Mouse (Mus musculus): ENCODE results near the gene Lhx1.

GRCm38 (mm10) chr11:84573637-84574036 is 48.3 kb upstream of the Lhx1 start:
- TF ChIP-seq EP300 (optimal IDR thresholded peaks at IDR 0.05) (no peak), CTCF (IDR thresholded peaks at IDR 0.05; ENCODE audit: low read depth) (no peak)
